Mouse (Mus musculus) thymus, postnatal 14 days (tissue): ENCODE results near the gene Cd28.
"Not testable (repeated sequence)": the region's sequence is repeated elsewhere in the genome, so short reads cannot be mapped to it uniquely, and the experiment has no call there.

Source experiments
- DNase-seq: peaks from one replicate; pipeline ENCODE4 v3.0.0; 2021

Cd28 gene

GRCm38 (mm10) chr1:60803128-60803824, 86.7 kb downstream of the Cd28 start:
- no peak for DNase-seq

- DNase-seq: no peak
These were observed 87.5 kb downstream of the Cd28 start for GRCm38 (mm10) chr1:60803825-60804696.

- no peak for DNase-seq
These were observed 88.6 kb downstream of the Cd28 start for GRCm38 (mm10) chr1:60805178-60805577.

- DNase-seq: no peak
These were observed 91.1 kb downstream of the Cd28 start for GRCm38 (mm10) chr1:60807748-60808147.

GRCm38 (mm10) chr1:60808466-60808865, 91.9 kb downstream of the Cd28 start:
- no peak for DNase-seq

GRCm38 (mm10) chr1:60809166-60809565, 92.6 kb downstream of the Cd28 start:
- DNase-seq: no peak

- DNase-seq: no peak
These were observed 94.2 kb downstream of the Cd28 start for GRCm38 (mm10) chr1:60810821-60811220.

- no peak for DNase-seq
These were observed 95.4 kb downstream of the Cd28 start for GRCm38 (mm10) chr1:60811998-60812397.

GRCm38 (mm10) chr1:60813411-60813810, 96.8 kb downstream of the Cd28 start:
- no peak for DNase-seq

- no peak for DNase-seq
These were observed 99.3 kb downstream of the Cd28 start for GRCm38 (mm10) chr1:60815912-60816311.

GRCm38 (mm10) chr1:60818491-60818890, 101.9 kb downstream of the Cd28 start:
- DNase-seq: not testable (repeated sequence)

GRCm38 (mm10) chr1:60819993-60820392, 103.4 kb downstream of the Cd28 start:
- DNase-seq: no peak

GRCm38 (mm10) chr1:60820981-60821380, 104.4 kb downstream of the Cd28 start:
- DNase-seq: no peak

GRCm38 (mm10) chr1:60821590-60821989, 105.0 kb downstream of the Cd28 start:
- DNase-seq: no peak
